Mouse (Mus musculus) MEL (cell line): ENCODE data around the gene Fbxw2.

ENCODE experiments used
- BHLHE40 ChIP-seq: IDR thresholded peaks from 2 replicates; pipeline ENCODE4 v1.6.1; 2012; ENCODE audit warnings: low read depth, mild to moderate bottlenecking, inconsistent platforms, low read length, improper control_type of control experiment, borderline replicate concordance
- CHD2 ChIP-seq: IDR thresholded peaks from 2 replicates; pipeline ENCODE4 v1.6.1; 2011; ENCODE audit warnings: low read length, improper control_type of control experiment
- JUND ChIP-seq: IDR thresholded peaks from 2 replicates; pipeline ENCODE4 v1.6.1; 2011; ENCODE audit warnings: low read depth, mild to moderate bottlenecking, improper control_type of control experiment, low read length
- POLR2A ChIP-seq, 2 experiments: IDR thresholded peaks; 2 replicates each; pipeline ENCODE4 v1.6.1; 2011 to 2012; ENCODE audit warnings: low read length in 2 of 2, mild to moderate bottlenecking in 2 of 2, control low read depth in 1 of 2, improper control_type of control experiment in 1 of 2, low read depth in 1 of 2, moderate library complexity in 1 of 2; ENCODE audit not compliant: control insufficient read depth in 1 of 2, insufficient read depth in 1 of 2, poor library complexity in 1 of 2

DNA sequence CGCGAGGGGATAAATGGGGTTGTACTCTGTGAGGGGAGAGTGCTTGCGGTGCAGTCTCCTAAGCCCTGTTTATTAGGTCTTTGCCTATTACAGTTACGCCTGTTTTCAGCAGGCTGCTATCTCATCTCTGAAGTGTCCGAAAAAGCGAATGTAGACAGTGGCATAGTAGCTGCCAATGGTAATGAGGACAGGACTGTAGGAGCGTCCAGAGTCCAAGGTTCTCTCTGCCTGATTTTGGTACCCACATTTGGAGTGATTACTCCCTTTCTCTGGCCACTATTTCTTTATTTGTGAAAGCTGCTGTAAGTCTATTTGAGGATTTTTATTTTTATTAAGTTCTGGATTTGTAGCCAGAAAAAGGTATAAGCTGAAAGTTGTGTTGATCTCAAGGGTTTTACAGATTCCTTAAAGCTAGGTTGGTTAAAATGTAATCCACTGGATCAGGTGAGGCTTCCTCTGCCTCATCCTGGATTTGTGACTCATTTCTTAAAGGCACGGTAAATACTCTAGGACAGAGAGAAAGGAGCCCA is 48.8 kb upstream of the Fbxw2 start, which contains the start of gene Psmd5:
- TF ChIP-seq BHLHE40 (no peak), JUND (no peak), CHD2 (no peak), POLR2A (IDR thresholded peaks at IDR 0.05; ENCODE audit: control insufficient read depth in 1 of 2, insufficient read depth in 1 of 2, low read depth in 1 of 2, low read length in 2 of 2, poor library complexity in 1 of 2) (no peak)
